21 mouse cellular contexts compared by ENCODE assay signal in the genomic region with DNA sequence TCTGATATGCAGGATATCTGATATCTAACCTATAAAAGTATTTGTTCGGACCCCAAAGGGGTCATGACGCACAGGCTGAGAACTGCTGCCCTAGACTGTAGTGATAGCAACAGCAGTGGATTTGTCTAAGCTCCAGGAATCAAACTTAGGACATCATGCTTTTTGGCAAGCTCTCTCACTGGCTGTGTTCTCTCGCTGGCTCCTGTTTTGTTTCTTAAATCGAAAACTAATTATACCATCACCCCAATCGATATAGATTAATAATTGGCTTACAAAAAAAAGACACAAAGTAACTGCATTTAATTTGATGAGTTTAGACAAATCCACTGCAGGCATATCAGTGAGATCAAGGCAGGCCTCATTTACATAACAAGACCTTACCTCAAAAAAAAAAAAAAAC.
"Had no signal": no experiment of that assay in that cellular context is flagged by ENCODE, and none has a peak within 500 bp of the region (broad histone marks: within the 10 kb centered on the region; RNA-seq: fewer than 3 reads in every experiment).

No protein-coding gene starts in this region.

- H3K9ac ChIP-seq: heart, embryonic 13.5 days; heart, embryonic 15.5 days; hindbrain, embryonic 12.5 days; hindbrain, embryonic 14.5 days; kidney, embryonic 15.5 days; limb, embryonic 12.5 days; liver, embryonic 13.5 days; liver, embryonic 15.5 days had no signal

- ATAC-seq: hindbrain, embryonic 16.5 days; inflammation-experienced regulatory T-cells, adult 6 months had no signal

- H3K4me2 ChIP-seq: heart, embryonic 11.5 days; heart, embryonic 13.5 days; heart, embryonic 15.5 days; hindbrain, embryonic 12.5 days; hindbrain, embryonic 14.5 days; kidney, embryonic 15.5 days; limb, embryonic 12.5 days; liver, embryonic 13.5 days; liver, embryonic 15.5 days had no signal

- DNase-seq: gastrocnemius, adult 2 months; gastrocnemius, postnatal 10 days; gastrocnemius, postnatal 25 days; heart, adult 2 months; heart, postnatal 4 days; liver, embryonic 13.5 days had no signal

- H3K27ac ChIP-seq: gastrocnemius, adult 2 months; heart, adult 2 months; heart, embryonic 13.5 days; heart, embryonic 15.5 days; hindbrain, embryonic 10.5 days; hindbrain, embryonic 12.5 days; hindbrain, embryonic 14.5 days; kidney, embryonic 15.5 days; kidney, postnatal 0 days; layer of hippocampus, adult 2 months; left cerebral cortex, adult 2 months; limb, embryonic 10.5 days; limb, embryonic 12.5 days; liver, embryonic 13.5 days; liver, embryonic 15.5 days had no signal

- H3K4me1 ChIP-seq: heart, embryonic 13.5 days; heart, embryonic 15.5 days; hindbrain, embryonic 10.5 days; hindbrain, embryonic 12.5 days; kidney, embryonic 15.5 days; limb, embryonic 10.5 days; limb, embryonic 12.5 days; liver, embryonic 15.5 days had no signal

- H3K4me3 ChIP-seq: gastrocnemius, adult 2 months; heart, adult 2 months; heart, embryonic 13.5 days; heart, embryonic 15.5 days; hindbrain, embryonic 10.5 days; hindbrain, embryonic 12.5 days; kidney, embryonic 15.5 days; layer of hippocampus, adult 2 months; left cerebral cortex, adult 2 months; limb, embryonic 10.5 days; limb, embryonic 12.5 days; liver, embryonic 13.5 days; liver, embryonic 15.5 days had no signal

- H3K36me3 ChIP-seq: heart, embryonic 13.5 days; heart, embryonic 15.5 days; hindbrain, embryonic 10.5 days; hindbrain, embryonic 12.5 days; kidney, embryonic 15.5 days; limb, embryonic 10.5 days; limb, embryonic 12.5 days; liver, embryonic 13.5 days had no signal

- H3K27me3 ChIP-seq: heart, embryonic 13.5 days; heart, embryonic 15.5 days; hindbrain, embryonic 12.5 days; kidney, embryonic 15.5 days; limb, embryonic 12.5 days; liver, embryonic 13.5 days; liver, embryonic 15.5 days had no signal

- H3K9me3 ChIP-seq: heart, embryonic 13.5 days; heart, embryonic 15.5 days; hindbrain, embryonic 10.5 days; hindbrain, embryonic 12.5 days; kidney, embryonic 15.5 days; limb, embryonic 10.5 days; limb, embryonic 12.5 days; liver, embryonic 13.5 days; liver, embryonic 15.5 days had no signal
